Mouse (Mus musculus) heart, postnatal 0 days (tissue): ENCODE results near the gene Pcca. TPM values are rescaled to one million over a fixed set of nuclear protein-coding genes. Genes with fewer than 3 reads are reported as not detected.

Experiments
- ATAC-seq: fragments of 200-750 bp; cut with Nextera tagmentation; 2 replicates; pipeline ENCODE4 v1.8.0; 2017; ENCODE audit warnings: low read depth, moderate number of reproducible peaks, moderate library complexity; ENCODE audit not compliant: insufficient read depth
- DNase-seq: peaks from one replicate; pipeline ENCODE4 v3.0.0-alpha.2; 2016; ENCODE audit warnings: low spot score
- H3K27ac ChIP-seq: fragments of 300-500 bp; sonication (generic); 2 replicates; pipeline ENCODE4 v1.5.1; 2014; ENCODE audit warnings: low read depth, mild to moderate bottlenecking
- H3K27me3 ChIP-seq: fragments of 300-500 bp; sonication (generic); 2 replicates; pipeline ENCODE4 v1.6.1; 2014; ENCODE audit warnings: low read length, mixed read lengths; ENCODE audit not compliant: control insufficient read depth, insufficient read depth
- H3K36me3 ChIP-seq: fragments of 300-500 bp; sonication (generic); replicated peaks from 2 replicates; pipeline ENCODE4 v1.6.1; 2014; ENCODE audit warnings: low read length, mixed read lengths; ENCODE audit not compliant: control insufficient read depth, insufficient read depth
- H3K4me1 ChIP-seq: fragments of 300-500 bp; sonication (generic); 2 replicates; pipeline ENCODE4 v1.6.1; 2014; ENCODE audit warnings: antibody characterized with exemption; ENCODE audit not compliant: control insufficient read depth, insufficient read depth
- H3K4me2 ChIP-seq: fragments of 300-500 bp; sonication (generic); 2 replicates; pipeline ENCODE4 v1.6.1; 2014; ENCODE audit warnings: low read depth, mild to moderate bottlenecking, low read length, moderate library complexity
- H3K4me3 ChIP-seq: fragments of 300-500 bp; sonication (generic); 2 replicates; pipeline ENCODE4 v1.5.1; 2014; ENCODE audit warnings: low read depth, low read length
- H3K9ac ChIP-seq: fragments of 300-500 bp; sonication (generic); replicated peaks from 2 replicates; pipeline ENCODE4 v1.6.1; 2014; ENCODE audit warnings: low read depth, low read length, mixed read lengths
- H3K9me3 ChIP-seq: fragments of 300-500 bp; sonication (generic); replicated peaks from 2 replicates; pipeline ENCODE4 v1.6.1; 2016; ENCODE audit warnings: low read length; ENCODE audit not compliant: control insufficient read depth
- CTCF ChIP-seq: IDR thresholded peaks from 2 replicates; pipeline ENCODE4 v1.5.1; 2016; ENCODE audit warnings: antibody characterized with exemption, control low read depth, low read depth
- EP300 ChIP-seq: IDR thresholded peaks from 2 replicates; pipeline ENCODE4 v1.6.1; 2016; ENCODE audit warnings: antibody characterized with exemption, low read depth
- WGBS: fragments of 180-500 bp; shearing (Covaris S2); extraction: QIAGEN DNeasy Blood & Tissue Kit; methylation state at CpG from one replicate; pipeline ENCODE4 v1.1.7; 2014; 5-methylcytosine and 5-hydroxymethylcytosine counted together
- polyA plus RNA-seq: library from polyadenylated mRNA; unstranded; fragments of >200 nt; fragmentation: Nextera tagmentation; extraction: Ambion mirVana; gene quantifications from 2 replicates; pipeline ENCODE4 v1.2.1, GENCODE M21; 2015
- total RNA-seq: library from RNA; depleted of rRNA; stranded (reverse); fragments of >200 nt; gene quantifications from 2 replicates; pipeline ENCODE4 v1.2.3, GENCODE M21; 2014; ENCODE audit warnings: low replicate concordance

Pcca gene
- total and polyA plus RNA-seq, 2 experiments from 2014 or later: 17.0 to 31.2 TPM

DNA sequence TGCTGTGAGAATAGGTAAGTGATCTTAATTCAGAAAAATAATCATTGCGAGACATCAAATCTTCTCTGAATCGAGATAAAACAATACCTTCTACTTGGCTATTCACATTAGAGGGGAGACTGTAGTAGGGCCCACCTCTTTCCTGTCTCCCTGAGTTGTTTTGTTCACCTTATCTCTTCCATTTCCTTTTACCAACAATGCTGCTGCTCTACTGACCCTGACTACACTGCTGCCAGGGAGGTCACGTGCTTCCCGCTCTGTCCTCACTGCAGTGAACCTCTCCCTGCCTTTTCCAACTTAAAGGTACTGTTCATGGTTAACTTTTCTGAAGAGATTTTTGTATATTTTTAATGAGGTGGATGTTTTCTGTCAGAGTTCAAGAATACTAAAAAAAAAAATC is 52.8 kb downstream of the Pcca start:
- Histone ChIP-seq H3K9ac (no peak overlapping the region), H3K36me3 (0 out of 2 replicates have a peak, but pooled peaks cover 4% of the 10 kb centered on the region), H3K27me3 (no peaks in the 10 kb centered on the region), H3K4me1 (no peaks in the 10 kb centered on the region), H3K27ac (no peak overlapping the region), H3K4me3 (no peak overlapping the region), H3K9me3 (no peaks in the 10 kb centered on the region), H3K4me2 (no peak overlapping the region)
- ATAC-seq (peak; percentile 60), DNase-seq (peak; percentile 28)
- 46% methylated on average over 4 of the region's 4 CpGs for WGBS
- TF ChIP-seq CTCF (no peak), EP300 (no peak)

DNA sequence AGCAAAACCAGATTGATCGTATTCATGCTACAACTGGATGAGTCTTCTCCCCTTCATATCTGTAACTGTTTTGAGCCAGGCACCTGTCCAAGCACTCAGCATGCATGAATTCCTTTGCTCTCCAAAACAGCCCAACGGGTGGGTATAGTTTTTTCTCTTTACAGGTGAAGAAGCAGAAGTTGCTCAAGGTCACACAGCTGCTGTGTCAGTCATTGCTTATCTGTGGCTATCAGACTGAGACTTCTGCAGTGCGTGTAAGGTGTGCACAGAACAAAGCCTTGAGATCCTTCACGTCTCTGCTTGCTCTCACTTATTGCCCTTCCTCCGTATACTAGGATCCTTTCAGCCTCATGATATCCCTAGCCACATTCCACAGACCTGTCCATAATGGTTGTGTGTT is 63.4 kb downstream of the Pcca start:
- Histone ChIP-seq H3K4me1 (no peaks in the 10 kb centered on the region), H3K27ac (no peak overlapping the region), H3K9ac (no peak overlapping the region), H3K27me3 (no peaks in the 10 kb centered on the region), H3K4me2 (no peak overlapping the region), H3K9me3 (no peaks in the 10 kb centered on the region), H3K4me3 (no peak overlapping the region), H3K36me3 (no peaks in the 10 kb centered on the region)
- no peak for TF ChIP-seq EP300
- no peak for TF ChIP-seq CTCF
- no peak for DNase-seq
- no peak for ATAC-seq
- WGBS: 58% methylated on average over 5 of the region's 5 CpGs

DNA sequence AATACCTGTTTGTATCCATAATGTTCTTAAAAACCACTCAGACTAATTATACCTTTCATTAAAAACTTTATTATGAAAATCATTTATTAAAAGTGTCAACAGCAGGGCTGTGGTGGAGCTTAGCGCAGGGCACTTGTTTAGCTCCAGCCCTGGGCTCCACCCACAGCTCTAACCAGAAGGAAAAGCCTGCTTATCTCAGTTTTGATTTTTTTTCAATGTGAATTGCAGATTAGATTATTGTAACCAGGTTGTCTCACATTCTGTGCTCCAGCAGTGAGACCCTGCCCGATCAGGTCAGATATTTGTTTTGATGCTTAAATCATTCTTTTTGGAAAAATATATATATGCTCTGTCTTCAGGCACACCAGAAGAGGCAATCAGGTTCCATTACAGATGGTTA is 64.7 kb downstream of the Pcca start:
- TF ChIP-seq EP300: no peak
- no peak for TF ChIP-seq CTCF
- no peaks in the 10 kb centered on the region for H3K27me3 ChIP-seq
- no peaks in the 10 kb centered on the region for H3K9me3 ChIP-seq
- H3K9ac ChIP-seq: no peak overlapping the region
- WGBS: 73% methylated on average over 2 of the region's 2 CpGs
- no peaks in the 10 kb centered on the region for H3K4me1 ChIP-seq
- DNase-seq: no peak
- no peak overlapping the region for H3K4me3 ChIP-seq
- ATAC-seq: no peak
- no peak overlapping the region for H3K4me2 ChIP-seq
- H3K36me3 ChIP-seq: no peaks in the 10 kb centered on the region
- no peak overlapping the region for H3K27ac ChIP-seq

DNA sequence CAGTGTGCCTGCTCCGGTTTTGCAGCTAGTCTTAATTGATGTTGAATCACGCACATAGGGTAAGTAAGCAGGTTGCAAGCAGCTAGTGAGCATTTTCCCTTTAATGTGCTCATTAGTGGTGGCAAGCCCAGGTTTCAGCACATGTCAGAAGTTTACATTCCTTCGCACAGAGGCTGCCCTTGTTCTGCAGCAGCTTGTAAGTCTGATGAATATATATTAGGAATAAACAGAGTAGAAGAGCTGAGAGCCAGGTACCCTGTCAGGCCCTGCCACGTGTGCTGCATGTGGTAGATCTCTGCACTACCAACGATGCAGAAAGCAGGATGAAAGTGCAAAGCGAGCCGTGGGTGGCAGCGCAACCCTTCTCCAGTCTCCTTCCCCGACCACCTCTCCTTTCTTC is 65.7 kb downstream of the Pcca start:
- Histone ChIP-seq H3K27ac (no peak overlapping the region), H3K9me3 (no peaks in the 10 kb centered on the region), H3K4me3 (no peak overlapping the region), H3K9ac (no peak overlapping the region), H3K4me2 (no peak overlapping the region), H3K36me3 (no peaks in the 10 kb centered on the region), H3K27me3 (no peaks in the 10 kb centered on the region), H3K4me1 (no peaks in the 10 kb centered on the region)
- DNase-seq (no peak), ATAC-seq (no peak)
- TF ChIP-seq CTCF (no peak), EP300 (no peak)
- 79% methylated on average over 9 of the region's 9 CpGs for WGBS

DNA sequence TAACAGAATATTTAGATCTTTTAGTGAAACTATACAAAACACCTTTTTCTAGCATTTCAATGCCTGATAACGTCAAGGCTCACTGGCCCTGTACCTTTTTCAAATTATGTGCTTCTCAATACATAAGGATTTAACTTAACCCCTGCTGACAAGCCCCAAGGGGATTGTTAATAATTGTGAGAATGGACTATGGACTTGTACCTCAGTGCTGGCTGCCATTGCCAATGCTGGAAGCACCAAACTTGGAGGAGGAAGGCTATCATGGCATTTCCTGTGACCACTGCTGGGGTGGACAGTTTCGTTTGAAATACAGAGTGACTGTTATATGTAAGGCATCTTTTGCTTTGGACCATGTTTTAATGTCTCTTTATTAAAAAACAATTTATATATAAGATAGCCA is 68.6 kb downstream of the Pcca start:
- ATAC-seq (no peak), DNase-seq (no peak)
- Histone ChIP-seq H3K4me1 (no peaks in the 10 kb centered on the region), H3K27ac (no peak overlapping the region), H3K9ac (no peak overlapping the region), H3K4me2 (no peak overlapping the region), H3K4me3 (no peak overlapping the region), H3K27me3 (no peaks in the 10 kb centered on the region), H3K36me3 (no peaks in the 10 kb centered on the region), H3K9me3 (no peaks in the 10 kb centered on the region)
- 86% methylated on average over 2 of the region's 2 CpGs for WGBS
- TF ChIP-seq EP300 (no peak), CTCF (no peak)

DNA sequence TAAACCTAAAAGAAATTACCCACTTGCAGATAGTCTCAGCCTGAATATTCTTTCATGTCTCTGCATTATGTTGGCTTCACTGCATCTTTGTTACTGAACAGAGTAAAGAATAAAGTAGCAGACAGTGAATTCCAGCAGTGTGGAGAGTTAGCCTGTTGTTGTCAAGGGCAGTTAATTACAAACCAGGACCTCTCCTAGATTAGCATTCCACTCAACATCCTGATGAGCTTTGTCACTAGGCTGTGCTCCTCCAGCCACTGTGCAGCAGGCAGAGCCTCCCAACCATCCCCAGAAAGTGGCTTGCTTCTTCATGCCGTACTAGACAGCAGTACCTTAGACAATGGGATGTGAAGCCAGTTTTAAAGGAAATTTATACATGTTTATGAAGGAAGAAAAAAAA is 72.4 kb downstream of the Pcca start:
- WGBS: 83% methylated on average over 1 of the region's 1 CpGs
- no peaks in the 10 kb centered on the region for H3K4me1 ChIP-seq

More for the DNA sequence above, 72.4 kb downstream of the Pcca start:
- ATAC-seq: no peak
- H3K4me3 ChIP-seq: no peak overlapping the region
- no peak overlapping the region for H3K9ac ChIP-seq
- H3K4me2 ChIP-seq: no peak overlapping the region
- no peaks in the 10 kb centered on the region for H3K36me3 ChIP-seq
- DNase-seq: no peak
- H3K9me3 ChIP-seq: no peaks in the 10 kb centered on the region
- no peaks in the 10 kb centered on the region for H3K27me3 ChIP-seq
- H3K27ac ChIP-seq: no peak overlapping the region
- TF ChIP-seq EP300 (no peak), CTCF (no peak)
